Mouse (Mus musculus): ENCODE data around the gene Mipol1. TPM values are rescaled to one million over a fixed set of nuclear protein-coding genes. Genes with fewer than 3 reads are reported as not detected.
"Not testable (repeated sequence)": the region's sequence is repeated elsewhere in the genome, so short reads cannot be mapped to it uniquely, and the experiment has no call there.

Mipol1 gene
- polyA plus RNA-seq, 1 experiment from 2014 or later: 10.6 TPM

DNA sequence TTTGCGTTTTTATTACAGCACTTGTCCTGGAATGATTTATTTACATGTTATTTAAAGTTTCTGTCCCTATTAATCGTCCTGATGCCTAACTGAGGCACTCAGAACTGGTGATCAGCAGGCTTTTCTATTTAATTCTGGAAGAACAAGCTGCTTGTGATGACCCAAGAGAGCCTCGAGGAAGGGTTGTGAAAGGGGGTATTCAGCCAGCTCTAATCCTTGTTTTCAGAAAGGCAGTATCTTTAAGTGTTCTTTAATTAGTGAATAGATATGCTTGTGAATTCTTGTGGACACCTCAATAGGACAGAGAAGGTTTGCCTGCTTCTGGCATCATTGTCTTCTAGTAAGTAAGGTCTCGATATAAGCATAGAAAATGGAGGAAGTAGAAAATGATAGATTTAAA is 170.0 kb downstream of the Mipol1 start:
- H3K9me3 ChIP-seq (replicated peaks): no peaks in the 10 kb centered on the region
- H3K27ac ChIP-seq: no peak overlapping the region
- no peaks in the 10 kb centered on the region for H3K27me3 ChIP-seq (ENCODE audit: low read depth, poor library complexity, severe bottlenecking)
- no peaks in the 10 kb centered on the region for H3K36me3 ChIP-seq
- no peak for DNase-seq (ENCODE audit: low spot score)
- WGBS: 71% methylated on average over 4 of the region's 4 CpGs
- no peak overlapping the region for H3K4me3 ChIP-seq
- no peaks in the 10 kb centered on the region for H3K4me1 ChIP-seq

DNA sequence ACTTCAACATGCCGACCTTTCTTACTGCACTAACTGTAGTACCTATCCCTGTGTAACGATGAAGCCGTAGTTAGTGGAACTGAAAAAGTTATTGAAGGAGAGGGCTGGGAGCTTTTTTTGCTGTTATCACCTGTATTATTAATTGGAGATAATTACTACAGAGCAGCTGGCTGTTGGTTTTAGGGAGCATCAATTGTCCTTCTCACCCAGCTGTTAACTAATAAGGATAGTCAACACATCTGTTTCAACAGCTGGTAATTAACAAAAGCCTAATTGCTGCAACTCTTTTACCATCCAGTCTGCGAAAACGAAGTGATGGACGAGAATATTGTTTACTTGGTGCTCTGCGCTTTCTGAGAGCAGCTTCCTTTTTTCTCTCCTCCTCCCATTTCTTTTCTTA is 170.9 kb downstream of the Mipol1 start:
- DNase-seq (ENCODE audit: low spot score): no peak
- no peaks in the 10 kb centered on the region for H3K9me3 ChIP-seq (replicated peaks)
- no peaks in the 10 kb centered on the region for H3K27me3 ChIP-seq (ENCODE audit: low read depth, poor library complexity, severe bottlenecking)
- 58% methylated on average over 7 of the region's 7 CpGs for WGBS
- no peaks in the 10 kb centered on the region for H3K36me3 ChIP-seq
- H3K27ac ChIP-seq: no peak overlapping the region
- H3K4me3 ChIP-seq: no peak overlapping the region
- H3K4me1 ChIP-seq: no peaks in the 10 kb centered on the region

DNA sequence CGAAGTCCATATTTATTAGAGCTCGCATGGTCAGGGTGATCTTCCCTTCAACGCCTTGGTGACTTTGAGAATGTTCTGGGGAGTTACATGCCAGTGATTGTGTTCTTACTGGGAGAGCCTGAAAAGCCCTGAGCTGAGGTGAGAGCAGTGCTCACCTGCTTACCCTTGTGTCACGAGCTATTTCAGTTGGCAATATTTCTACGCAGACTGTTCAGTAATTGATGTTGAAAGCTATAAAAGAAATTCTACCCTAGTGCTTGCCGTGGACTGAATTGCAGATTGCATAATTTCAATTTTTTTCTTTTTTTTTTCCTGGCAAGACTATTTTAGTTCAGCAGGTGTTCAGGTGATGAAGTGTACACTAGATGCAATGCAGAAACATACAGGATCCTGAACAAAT is 172.1 kb downstream of the Mipol1 start:
- H3K36me3 ChIP-seq: no peaks in the 10 kb centered on the region
- no peak overlapping the region for H3K4me3 ChIP-seq
- H3K9me3 ChIP-seq (replicated peaks): no peaks in the 10 kb centered on the region
- H3K27ac ChIP-seq: no peak overlapping the region
- no peaks in the 10 kb centered on the region for H3K4me1 ChIP-seq
- DNase-seq (ENCODE audit: low spot score): no peak
- 92% methylated on average over 6 of the region's 6 CpGs for WGBS
- no peaks in the 10 kb centered on the region for H3K27me3 ChIP-seq (ENCODE audit: low read depth, poor library complexity, severe bottlenecking)

DNA sequence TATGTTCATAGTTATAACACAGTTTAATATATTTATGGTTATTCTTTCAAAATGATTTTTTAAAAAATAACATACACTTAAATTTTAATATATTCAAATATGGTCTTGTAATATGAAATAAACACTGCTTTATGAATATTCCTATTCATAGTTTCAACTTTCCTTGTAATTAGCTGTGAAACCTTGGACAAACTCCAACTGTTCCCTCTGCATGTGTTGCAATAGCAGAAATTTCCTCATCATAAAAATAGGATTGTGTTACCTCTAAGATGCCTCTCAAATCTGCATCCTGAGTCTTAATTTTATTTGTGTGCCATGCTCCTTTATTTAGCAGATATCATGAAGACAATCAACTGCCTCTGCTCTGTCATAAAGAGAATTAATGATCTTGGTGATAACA is 179.7 kb downstream of the Mipol1 start:
- Histone ChIP-seq H3K36me3 (no peaks in the 10 kb centered on the region), H3K27ac (no peak overlapping the region), H3K4me1 (no peaks in the 10 kb centered on the region), H3K4me3 (no peak overlapping the region), H3K9me3 (replicated peaks) (no peaks in the 10 kb centered on the region), H3K27me3 (ENCODE audit: low read depth, poor library complexity, severe bottlenecking) (no peaks in the 10 kb centered on the region)
- no peak for DNase-seq (ENCODE audit: low spot score)

DNA sequence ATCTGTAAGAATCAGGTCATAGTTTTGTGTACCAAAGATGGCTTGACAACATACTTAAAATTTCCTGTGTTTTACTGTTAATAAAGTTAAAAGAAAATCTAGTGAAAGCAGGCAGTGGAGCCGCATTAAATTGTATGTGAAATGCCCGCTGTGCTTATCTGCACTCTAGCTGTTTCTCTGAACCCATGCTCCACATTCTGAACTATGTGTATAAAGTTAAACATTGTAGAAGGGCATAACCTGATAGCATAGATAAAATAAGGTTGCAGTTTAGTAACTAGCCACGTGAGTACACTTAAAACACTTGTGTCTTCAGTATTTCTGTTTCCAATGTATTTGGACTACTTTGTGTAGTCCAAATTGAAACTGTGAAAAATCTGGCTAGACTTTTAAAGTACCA is 183.6 kb downstream of the Mipol1 start:
- no peaks in the 10 kb centered on the region for H3K9me3 ChIP-seq (replicated peaks)
- WGBS: 85% methylated on average over 3 of the region's 3 CpGs

DNA sequence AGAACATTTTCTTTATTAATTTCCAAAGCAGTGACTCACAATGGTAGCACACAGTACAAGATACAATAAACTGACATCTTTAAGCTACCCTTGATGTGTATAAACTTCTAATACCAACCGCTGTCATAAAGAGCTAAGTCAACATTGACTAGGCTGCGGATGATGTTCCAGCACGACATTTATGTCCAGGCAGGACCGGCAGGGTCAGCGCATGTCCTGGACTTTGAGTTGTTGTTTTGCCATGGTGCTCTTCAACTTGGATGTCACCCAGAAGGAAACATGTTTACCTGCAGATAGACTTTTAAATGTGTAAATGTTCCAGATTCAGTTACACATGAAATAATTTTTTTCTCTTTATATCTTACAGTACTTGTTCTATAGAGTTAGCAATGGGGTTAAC is 194.7 kb downstream of the Mipol1 start:
- no peak overlapping the region for H3K4me3 ChIP-seq
- no peaks in the 10 kb centered on the region for H3K36me3 ChIP-seq
- no peak overlapping the region for H3K27ac ChIP-seq
- no peaks in the 10 kb centered on the region for H3K4me1 ChIP-seq
- no peaks in the 10 kb centered on the region for H3K27me3 ChIP-seq (ENCODE audit: low read depth, poor library complexity, severe bottlenecking)
- no peaks in the 10 kb centered on the region for H3K9me3 ChIP-seq (replicated peaks)
- DNase-seq (ENCODE audit: low spot score): no peak
- whole genome bisulfite sequencing: 97% methylated on average over 5 of the region's 5 CpGs

More for the DNA sequence above, 183.6 kb downstream of the Mipol1 start:
- H3K4me3 ChIP-seq: no peak overlapping the region
- H3K27me3 ChIP-seq (ENCODE audit: low read depth, poor library complexity, severe bottlenecking): no peaks in the 10 kb centered on the region
- H3K4me1 ChIP-seq: no peaks in the 10 kb centered on the region
- no peak overlapping the region for H3K27ac ChIP-seq
- H3K36me3 ChIP-seq: no peaks in the 10 kb centered on the region
- no peak for DNase-seq (ENCODE audit: low spot score)

DNA sequence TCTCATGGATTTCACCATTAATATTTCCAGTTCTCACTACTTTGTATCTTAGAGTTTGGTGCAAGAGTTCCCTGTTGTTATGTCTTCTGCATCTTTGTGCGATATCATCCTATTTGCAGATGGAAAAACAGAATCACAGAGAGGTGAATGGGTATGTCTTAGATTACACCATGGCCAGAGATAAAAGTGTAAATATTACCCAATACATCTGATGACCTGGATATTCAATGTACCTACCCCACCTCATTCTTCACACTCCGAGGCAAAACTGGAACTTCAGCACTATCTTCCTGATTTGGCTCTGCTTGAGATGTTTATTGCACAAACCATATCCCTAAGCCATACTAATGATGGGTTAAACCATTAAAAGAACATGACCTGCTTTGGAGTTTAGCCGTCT is 198.0 kb downstream of the Mipol1 start:
- Histone ChIP-seq H3K27me3 (ENCODE audit: low read depth, poor library complexity, severe bottlenecking) (no peaks in the 10 kb centered on the region), H3K27ac (no peak overlapping the region), H3K4me1 (no peaks in the 10 kb centered on the region), H3K36me3 (no peaks in the 10 kb centered on the region), H3K9me3 (replicated peaks) (no peaks in the 10 kb centered on the region), H3K4me3 (no peak overlapping the region)
- WGBS: 89% methylated on average over 3 of the region's 3 CpGs
- DNase-seq (ENCODE audit: low spot score): no peak

DNA sequence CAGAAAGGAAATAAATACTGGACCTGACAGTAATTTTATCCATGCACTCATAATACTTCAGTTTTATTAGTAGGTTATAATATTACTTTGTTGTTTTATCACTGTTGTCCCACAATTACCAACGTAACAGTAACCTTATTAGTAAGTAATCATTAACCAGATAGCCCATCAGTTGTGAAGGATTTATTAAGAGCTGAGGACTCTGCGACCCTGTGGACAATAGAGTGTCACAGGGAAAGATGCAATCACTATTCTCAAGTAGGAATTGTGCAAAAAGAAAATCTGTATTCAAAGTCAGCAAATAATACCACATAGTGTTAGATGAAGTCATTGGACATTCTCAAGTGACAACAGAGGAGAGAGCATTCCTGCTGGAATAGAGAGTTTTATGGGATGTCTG is 198.5 kb downstream of the Mipol1 start:
- Histone ChIP-seq H3K27ac (no peak overlapping the region), H3K4me1 (no peaks in the 10 kb centered on the region), H3K4me3 (no peak overlapping the region), H3K36me3 (no peaks in the 10 kb centered on the region), H3K9me3 (replicated peaks) (no peaks in the 10 kb centered on the region), H3K27me3 (ENCODE audit: low read depth, poor library complexity, severe bottlenecking) (no peaks in the 10 kb centered on the region)
- no peak for DNase-seq (ENCODE audit: low spot score)
- WGBS: 71% methylated on average over 2 of the region's 2 CpGs

DNA sequence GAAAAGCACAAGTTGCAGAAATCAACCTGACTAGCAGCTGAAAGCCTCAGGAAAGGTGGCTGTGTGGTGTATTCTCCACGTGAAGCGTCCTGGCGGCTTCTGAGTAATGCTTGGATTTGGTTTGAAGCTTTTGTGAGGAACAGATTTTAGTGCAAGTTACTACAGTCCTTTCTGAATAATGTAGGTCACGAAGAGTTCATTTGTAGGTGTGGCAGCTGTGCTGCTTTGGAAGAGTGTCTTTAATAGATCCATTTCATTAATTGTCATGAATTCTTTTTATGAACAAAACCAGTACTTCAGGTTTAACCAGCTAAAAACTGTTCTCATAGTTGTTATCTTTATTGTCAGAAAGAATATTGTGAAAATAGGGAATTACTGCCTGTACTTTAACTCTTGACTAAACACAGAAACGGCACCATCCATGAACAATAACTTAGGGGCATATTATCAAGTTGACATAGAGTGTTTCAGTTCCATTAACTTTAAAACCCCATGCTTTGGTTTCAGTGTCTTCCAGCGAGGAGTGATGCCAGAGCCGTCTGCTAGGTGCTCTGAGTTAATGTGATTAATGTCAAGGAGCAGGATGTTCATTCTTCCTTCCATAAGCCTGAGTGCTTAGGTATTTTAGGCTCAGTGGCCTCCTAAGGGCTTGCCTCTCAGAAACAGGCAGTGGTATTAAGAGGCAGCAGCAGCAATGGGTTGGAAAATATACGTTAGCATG is 206.9 kb downstream of the Mipol1 start:
- H3K36me3 ChIP-seq; H3K27ac ChIP-seq; DNase-seq (ENCODE audit: low spot score); H3K4me3 ChIP-seq; H3K9me3 ChIP-seq (replicated peaks); H3K27me3 ChIP-seq (ENCODE audit: low read depth, poor library complexity, severe bottlenecking); H3K4me1 ChIP-seq: not testable (repeated sequence)
- 78% methylated on average over 8 of the region's 8 CpGs for WGBS

DNA sequence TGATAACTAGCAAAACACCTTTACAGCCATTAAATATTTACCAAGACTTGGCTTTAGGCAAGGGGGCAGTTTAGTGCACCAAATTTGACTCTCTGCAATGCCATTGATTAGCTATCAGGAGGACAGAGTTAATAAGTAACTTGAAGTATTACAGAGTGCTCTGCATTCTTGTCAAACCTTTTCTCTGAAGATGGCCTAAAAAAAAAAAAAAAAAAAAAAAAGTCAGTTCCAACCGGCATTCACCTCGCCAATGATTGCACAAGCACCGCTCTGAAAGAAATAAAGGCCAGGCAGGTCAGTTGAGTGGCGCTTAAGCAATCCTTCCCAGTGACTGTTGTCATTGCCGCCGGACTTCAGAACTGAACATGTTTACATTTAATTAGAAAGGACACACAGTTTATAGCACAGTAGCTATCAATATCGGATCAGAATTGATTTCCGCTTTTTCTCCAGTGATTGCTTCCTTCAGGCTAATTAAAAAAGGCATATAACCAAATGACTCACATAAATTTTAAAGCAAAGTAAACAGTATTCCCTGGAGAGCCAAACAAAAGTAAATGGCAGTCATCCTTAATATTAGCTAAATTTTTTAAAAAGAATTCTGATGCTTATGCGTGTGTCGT is 214.2 kb downstream of the Mipol1 start:
- WGBS: 83% methylated on average over 10 of the region's 10 CpGs
- Histone ChIP-seq H3K4me3 (no peak overlapping the region), H3K27ac (no peak overlapping the region), H3K36me3 (no peaks in the 10 kb centered on the region), H3K9me3 (replicated peaks) (no peaks in the 10 kb centered on the region), H3K4me1 (no peaks in the 10 kb centered on the region), H3K27me3 (ENCODE audit: low read depth, poor library complexity, severe bottlenecking) (no peaks in the 10 kb centered on the region)
- DNase-seq (ENCODE audit: low spot score): no peak

DNA sequence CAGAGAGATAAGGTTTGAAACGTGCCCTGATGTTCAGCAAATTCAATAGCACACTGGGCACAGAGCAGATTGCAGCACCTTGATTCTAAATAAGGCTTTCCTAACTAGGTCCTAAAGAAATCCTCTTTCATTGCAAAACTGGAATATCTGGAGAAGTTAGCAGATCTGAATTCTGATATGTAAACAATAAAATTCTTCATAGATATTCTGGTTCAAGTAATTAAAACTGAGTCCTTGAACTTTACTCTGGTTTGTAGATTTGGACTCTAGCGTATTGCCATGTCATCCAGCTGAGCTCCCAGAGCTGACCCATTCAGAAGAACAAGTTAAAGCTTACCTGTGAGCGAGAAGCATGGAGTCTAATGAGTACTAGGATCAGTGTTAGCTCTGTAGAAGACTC is 217.1 kb downstream of the Mipol1 start:
- WGBS: 91% methylated on average over 3 of the region's 3 CpGs
- Histone ChIP-seq H3K4me3 (no peak overlapping the region), H3K9me3 (replicated peaks) (no peaks in the 10 kb centered on the region), H3K27ac (no peak overlapping the region), H3K4me1 (no peaks in the 10 kb centered on the region), H3K27me3 (ENCODE audit: low read depth, poor library complexity, severe bottlenecking) (no peaks in the 10 kb centered on the region), H3K36me3 (no peaks in the 10 kb centered on the region)
- no peak for DNase-seq (ENCODE audit: low spot score)

DNA sequence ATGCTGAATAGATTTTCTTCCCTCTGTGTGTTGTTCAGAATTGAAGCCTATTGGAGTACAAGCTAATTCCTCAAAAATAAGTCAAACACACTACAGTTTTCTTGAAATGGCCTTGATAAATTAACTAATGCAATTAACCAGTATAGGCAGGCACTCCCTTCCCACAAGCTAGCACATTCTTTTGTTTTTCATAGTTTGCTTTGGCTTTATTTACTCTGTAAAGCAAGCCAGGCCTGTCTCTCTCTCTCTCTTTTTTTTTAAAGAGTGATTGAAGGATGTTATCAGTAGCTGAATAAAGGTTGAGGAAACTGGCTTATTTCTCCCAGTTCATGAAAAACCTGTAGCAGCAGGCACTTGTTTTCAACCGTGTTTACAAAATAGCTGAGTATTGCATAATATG is 219.1 kb downstream of the Mipol1 start:
- Histone ChIP-seq H3K27ac (no peak overlapping the region), H3K4me1 (no peaks in the 10 kb centered on the region), H3K9me3 (replicated peaks) (no peaks in the 10 kb centered on the region), H3K27me3 (ENCODE audit: low read depth, poor library complexity, severe bottlenecking) (no peaks in the 10 kb centered on the region), H3K4me3 (no peak overlapping the region), H3K36me3 (no peaks in the 10 kb centered on the region)
- 84% methylated on average over 1 of the region's 1 CpGs for WGBS
- no peak for DNase-seq (ENCODE audit: low spot score)

DNA sequence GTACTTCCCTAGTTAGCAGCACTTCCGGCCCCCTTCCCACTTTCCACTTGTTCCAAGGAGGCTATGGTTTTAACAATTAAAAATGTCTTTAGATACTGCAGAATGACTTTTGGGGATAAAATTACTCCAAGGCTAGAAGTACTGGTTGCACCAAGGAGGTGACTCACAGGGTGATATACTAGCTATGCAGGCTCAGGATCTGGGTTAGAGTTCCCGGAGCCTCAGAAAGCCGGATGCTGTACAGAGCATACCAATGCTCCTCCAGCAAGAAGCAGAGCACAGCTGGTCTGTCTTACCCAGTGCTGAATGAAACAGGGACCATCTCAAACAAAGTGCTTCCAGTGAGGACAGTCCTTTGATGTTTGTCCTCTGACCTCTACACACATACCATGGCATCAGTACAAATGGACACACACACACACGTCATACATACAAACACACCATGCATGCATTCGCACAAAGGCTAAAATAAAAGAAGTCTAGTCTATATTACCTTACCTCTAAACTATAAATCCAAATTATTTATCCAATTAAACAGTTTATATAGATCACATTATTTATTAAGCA is 219.9 kb downstream of the Mipol1 start:
- H3K36me3 ChIP-seq: no peaks in the 10 kb centered on the region
- no peaks in the 10 kb centered on the region for H3K4me1 ChIP-seq
- no peak overlapping the region for H3K4me3 ChIP-seq
- H3K27me3 ChIP-seq (ENCODE audit: low read depth, poor library complexity, severe bottlenecking): no peaks in the 10 kb centered on the region
- WGBS: 92% methylated on average over 5 of the region's 5 CpGs
- no peak overlapping the region for H3K27ac ChIP-seq
- no peak for DNase-seq (ENCODE audit: low spot score)
- no peaks in the 10 kb centered on the region for H3K9me3 ChIP-seq (replicated peaks)
